ENCODE assay signal across 9 mouse cellular contexts in genomic region chr4:148770582-148771408, GRCm38 (mm10). TPM values are rescaled to one million over a fixed set of nuclear protein-coding genes. Genes with fewer than 3 reads are reported as not detected.
A peak's percentile ranks its signal among the peaks of the same experiment; 100 is the strongest.
DNase-seq lines count a peak whose midpoint lies in the region; ATAC-seq lines count a peak whose summit lies in the region.
"Had no signal": no experiment of that assay in that cellular context is flagged by ENCODE, and none has a peak within 500 bp of the region (broad histone marks: within the 10 kb centered on the region; RNA-seq: fewer than 3 reads in every experiment).

No protein-coding gene starts in this region.

- H3K36me3 ChIP-seq in kidney, embryonic 16.5 days (ENCODE audit: insufficient read depth, low read length): no peaks in the 10 kb centered on the region
- H3K36me3 ChIP-seq in embryonic facial prominence, embryonic 14.5 days (ENCODE audit: control insufficient read depth, insufficient read depth, low read length): no peaks in the 10 kb centered on the region
- no peaks in the 10 kb centered on the region for H3K36me3 ChIP-seq in intestine, embryonic 16.5 days (ENCODE audit: control insufficient read depth, insufficient read depth, low read length)
- H3K36me3 ChIP-seq in neural tube, embryonic 15.5 days: no peaks in the 10 kb centered on the region

- H3K9me3 ChIP-seq in kidney, embryonic 16.5 days (ENCODE audit: low read length): no peaks in the 10 kb centered on the region
- no peaks in the 10 kb centered on the region for H3K9me3 ChIP-seq in embryonic facial prominence, embryonic 14.5 days (ENCODE audit: control insufficient read depth, low read length)
- H3K9me3 ChIP-seq in intestine, embryonic 16.5 days (ENCODE audit: control insufficient read depth, low read length): no peaks in the 10 kb centered on the region
- no peaks in the 10 kb centered on the region for H3K9me3 ChIP-seq in neural tube, embryonic 15.5 days (replicated peaks)

- H3K4me2 ChIP-seq in kidney, embryonic 16.5 days (replicated peaks; ENCODE audit: low read depth, low read length): peak overlapping the region; percentile 32
- peak overlapping the region; percentile 32 for H3K4me2 ChIP-seq in embryonic facial prominence, embryonic 14.5 days (ENCODE audit: low read depth, low read length)
- H3K4me2 ChIP-seq in intestine, embryonic 16.5 days (ENCODE audit: low read depth, low read length): no peak overlapping the region
- peak overlapping the region; percentile 44 for H3K4me2 ChIP-seq in neural tube, embryonic 15.5 days

- ATAC-seq in kidney, embryonic 16.5 days (ENCODE audit: low FRiP score, low TSS enrichment): peak; percentile 77
- ATAC-seq in embryonic facial prominence, embryonic 14.5 days (ENCODE audit: low read depth): peak; percentile 83
- 0 out of 2 replicates have a peak, but pooled peaks have one; percentile 10 for ATAC-seq in intestine, embryonic 16.5 days
- ATAC-seq in neural tube, embryonic 15.5 days (ENCODE audit: low FRiP score): no peak

- H3K27ac ChIP-seq in kidney, embryonic 16.5 days (ENCODE audit: low read length): no peak overlapping the region
- H3K27ac ChIP-seq in embryonic facial prominence, embryonic 14.5 days (replicated peaks; ENCODE audit: low read depth, low read length): no peak overlapping the region
- no peak overlapping the region for H3K27ac ChIP-seq in intestine, embryonic 16.5 days (ENCODE audit: low read length)
- H3K27ac ChIP-seq in neural tube, embryonic 15.5 days (replicated peaks): no peak overlapping the region

- no peak overlapping the region for H3K4me3 ChIP-seq in kidney, embryonic 16.5 days (ENCODE audit: low read length)
- H3K4me3 ChIP-seq in embryonic facial prominence, embryonic 14.5 days (ENCODE audit: low read depth, low read length): peak overlapping the region; percentile 8; the same call in 1 of the 2 replicates
- no peak overlapping the region for H3K4me3 ChIP-seq in intestine, embryonic 16.5 days (ENCODE audit: low read length)
- no peak overlapping the region for H3K4me3 ChIP-seq in neural tube, embryonic 15.5 days (replicated peaks)

- H3K27me3 ChIP-seq in kidney, embryonic 16.5 days (ENCODE audit: insufficient read depth, low read length): peaks cover 27% of the 10 kb centered on the region
- peaks cover 33% of the 10 kb centered on the region for H3K27me3 ChIP-seq in embryonic facial prominence, embryonic 14.5 days (replicated peaks; ENCODE audit: control insufficient read depth, insufficient read depth, low read length)
- H3K27me3 ChIP-seq in intestine, embryonic 16.5 days (replicated peaks; ENCODE audit: control insufficient read depth, insufficient read depth, low read length): peaks cover 25% of the 10 kb centered on the region
- peaks cover 34% of the 10 kb centered on the region for H3K27me3 ChIP-seq in neural tube, embryonic 15.5 days (replicated peaks)

- WGBS in kidney, embryonic 16.5 days: 4% methylated on average over 21 of the region's 21 CpGs
- 3% methylated on average over 19 of the region's 21 CpGs for WGBS in embryonic facial prominence, embryonic 14.5 days
- WGBS in intestine, embryonic 16.5 days: 16% methylated on average over 21 of the region's 21 CpGs
- WGBS in neural tube, embryonic 15.5 days: 6% methylated on average over 21 of the region's 21 CpGs

- H3K4me1 ChIP-seq in kidney, embryonic 16.5 days (ENCODE audit: insufficient read depth, low read length): peaks cover 21% of the 10 kb centered on the region
- H3K4me1 ChIP-seq in embryonic facial prominence, embryonic 14.5 days (ENCODE audit: control insufficient read depth, insufficient read depth, low read length): peaks cover 14% of the 10 kb centered on the region
- H3K4me1 ChIP-seq in intestine, embryonic 16.5 days (ENCODE audit: control insufficient read depth, insufficient read depth, low read length): 0 out of 2 replicates have a peak, but pooled peaks cover 4% of the 10 kb centered on the region
- peaks cover 35% of the 10 kb centered on the region for H3K4me1 ChIP-seq in neural tube, embryonic 15.5 days

- no peak overlapping the region; the same call in 1 of the 2 replicates for H3K9ac ChIP-seq in kidney, embryonic 16.5 days (replicated peaks; ENCODE audit: low read length)
- no peak overlapping the region for H3K9ac ChIP-seq in embryonic facial prominence, embryonic 14.5 days (ENCODE audit: low read depth, low read length)
- H3K9ac ChIP-seq in intestine, embryonic 16.5 days (ENCODE audit: low read depth, low read length): no peak overlapping the region; the same call in 1 of the 2 replicates
- no peak overlapping the region for H3K9ac ChIP-seq in neural tube, embryonic 15.5 days (replicated peaks)

- no peak for DNase-seq in kidney, adult 9 months
- peak; percentile 72 for DNase-seq in embryonic facial prominence, embryonic 14.5 days (ENCODE audit: low spot score)
- no peak for DNase-seq in spleen, postnatal 36 days (ENCODE audit: low spot score in 2 of 2)
- no peak for DNase-seq in adipocyte (ENCODE audit: low spot score)
- DNase-seq in spleen, adult 18-20 months: no peak
- DNase-seq: thymus, adult 18-20 months had no signal

RNA-seq across cellular contexts. Expression of gene Casz1, which starts 33.4 kb away (rescaled TPM):
- 5.4 and 8.8 TPM in 2 replicates for polyA plus RNA-seq in kidney, embryonic 16.5 days (2015; fragmentation: Nextera tagmentation; extraction: Ambion mirVana)
- polyA plus RNA-seq in embryonic facial prominence, embryonic 14.5 days (2014; fragmentation: Nextera tagmentation; extraction: Ambion mirVana): 7.8 and 7.9 TPM in 2 replicates
- 4.7 and 5.9 TPM in 2 replicates for polyA plus RNA-seq in intestine, embryonic 16.5 days (2015; fragmentation: Nextera tagmentation; extraction: Ambion mirVana)
- polyA plus RNA-seq in neural tube, embryonic 15.5 days (2015; fragmentation: Nextera tagmentation; extraction: Ambion mirVana): 11.0 and 12.3 TPM in 2 replicates
